Mouse (Mus musculus): ENCODE results near the gene Col2a1. TPM values are rescaled to one million over a fixed set of nuclear protein-coding genes. Genes with fewer than 3 reads are reported as not detected.

The Col2a1 gene
- polyA plus RNA-seq, 1 experiment from 2014 or later = 829 TPM

DNA sequence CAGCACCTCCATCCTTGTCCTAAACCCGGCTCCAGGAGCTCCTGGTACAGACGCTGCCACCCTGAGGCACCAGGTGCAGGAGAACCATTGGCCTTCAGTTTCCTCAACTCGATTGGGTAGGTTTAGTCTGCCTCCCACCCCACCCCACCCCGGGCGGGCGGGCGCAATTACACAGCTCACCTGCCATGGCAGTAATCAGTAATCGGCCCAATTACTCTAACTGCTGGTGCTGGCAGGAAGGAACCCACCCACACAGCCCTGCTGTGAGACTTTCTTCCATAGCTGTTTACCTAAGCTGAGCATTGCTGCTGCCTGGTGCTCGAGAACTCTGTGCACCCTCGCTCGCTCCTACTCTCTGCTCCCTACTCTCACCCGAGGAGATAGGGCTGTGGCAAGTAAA lies 72.1 kb downstream of the Col2a1 start:
- no peaks in the 10 kb centered on the region for H3K4me1 ChIP-seq
- WGBS = 87% methylated on average over 12 of the region's 12 CpGs
- no peak for ATAC-seq (ENCODE audit: low FRiP score, low read depth)

DNA sequence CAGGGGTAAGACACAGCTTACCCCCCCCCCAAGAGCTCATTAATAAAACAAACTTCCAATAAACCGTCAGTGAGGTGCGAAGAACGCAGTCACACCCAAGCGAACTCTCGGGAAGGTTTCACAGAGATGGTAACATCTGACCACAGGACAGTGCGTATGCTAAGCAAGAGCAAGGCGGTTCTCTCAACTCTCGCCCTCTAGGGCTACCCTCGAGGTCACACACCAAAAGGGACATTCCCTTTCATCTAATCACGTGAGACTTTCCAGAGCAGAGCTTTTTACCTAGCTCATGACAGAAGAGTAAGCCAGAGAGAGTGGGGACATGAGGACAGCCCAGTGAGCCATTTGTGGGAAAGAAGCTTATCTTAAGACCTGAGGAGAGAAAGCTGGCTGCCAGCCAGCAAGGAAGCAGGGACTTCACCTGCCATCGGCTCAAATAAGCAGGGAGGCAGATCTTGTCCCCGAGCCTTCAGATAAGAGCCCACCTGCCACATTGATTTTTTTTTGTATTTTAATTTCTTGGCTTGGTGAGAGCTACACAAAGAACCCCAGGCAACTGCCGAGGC lies 75.2 kb downstream of the Col2a1 start:
- no peaks in the 10 kb centered on the region for H3K9me3 ChIP-seq
- H3K27ac ChIP-seq = no peak overlapping the region
- no peak for ATAC-seq (ENCODE audit: low FRiP score, low read depth)
- H3K36me3 ChIP-seq = no peaks in the 10 kb centered on the region
- no peaks in the 10 kb centered on the region for H3K27me3 ChIP-seq
- no peaks in the 10 kb centered on the region for H3K4me1 ChIP-seq
- H3K9ac ChIP-seq = no peak overlapping the region
- H3K4me2 ChIP-seq (replicated peaks) = no peak overlapping the region
- 48% methylated on average over 13 of the region's 13 CpGs for WGBS
- no peak overlapping the region for H3K4me3 ChIP-seq

More for the DNA sequence above, 72.1 kb downstream of the Col2a1 start:
- Histone ChIP-seq H3K4me2 (replicated peaks) (no peak overlapping the region), H3K27me3 (no peaks in the 10 kb centered on the region), H3K9me3 (no peaks in the 10 kb centered on the region), H3K4me3 (no peak overlapping the region), H3K27ac (no peak overlapping the region), H3K36me3 (no peaks in the 10 kb centered on the region), H3K9ac (no peak overlapping the region)

DNA sequence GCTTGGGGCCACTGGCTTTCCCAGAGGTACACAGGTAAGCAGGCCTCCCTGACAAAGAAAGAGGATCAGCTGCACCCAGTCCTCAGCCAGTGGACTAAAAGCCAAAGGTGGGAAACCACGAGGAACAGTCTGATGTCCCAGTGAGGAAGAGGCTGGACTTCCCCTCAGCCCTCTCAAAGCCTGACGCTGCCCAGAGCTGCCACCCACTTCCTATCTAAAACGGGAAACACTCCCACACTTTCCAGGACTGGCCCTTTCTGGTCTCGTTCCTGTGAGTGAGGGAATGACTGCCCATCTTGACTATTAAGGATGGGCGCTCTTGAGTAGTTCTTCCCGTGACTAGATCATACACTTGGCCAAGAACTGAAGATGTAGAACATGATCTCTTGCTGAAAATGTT lies 76.7 kb downstream of the Col2a1 start:
- Histone ChIP-seq H3K27ac (no peak overlapping the region), H3K4me2 (replicated peaks) (no peak overlapping the region), H3K9ac (no peak overlapping the region), H3K9me3 (no peaks in the 10 kb centered on the region), H3K27me3 (no peaks in the 10 kb centered on the region), H3K4me3 (no peak overlapping the region), H3K36me3 (no peaks in the 10 kb centered on the region), H3K4me1 (no peaks in the 10 kb centered on the region)
- WGBS = 66% methylated on average over 6 of the region's 6 CpGs
- no peak for ATAC-seq (ENCODE audit: low FRiP score, low read depth)

GRCm38 (mm10) chr15:97927018-97927417 lies 77.5 kb downstream of the Col2a1 start:
- ATAC-seq (ENCODE audit: low FRiP score, low read depth) = no peak
- Histone ChIP-seq H3K27me3 (no peaks in the 10 kb centered on the region), H3K4me1 (no peaks in the 10 kb centered on the region), H3K9me3 (no peaks in the 10 kb centered on the region), H3K4me2 (replicated peaks) (no peak overlapping the region), H3K27ac (no peak overlapping the region), H3K9ac (no peak overlapping the region), H3K36me3 (no peaks in the 10 kb centered on the region), H3K4me3 (no peak overlapping the region)
- WGBS = 52% methylated on average over 4 of the region's 4 CpGs

Other genes starting within 250 kb of the Col2a1 start
- gene Rapgef3, start 236.7 kb downstream of the Col2a1 start, polyA plus RNA-seq (2015; fragmentation: Nextera tagmentation; extraction: Ambion mirVana) = 10.9 and 11.2 TPM in 2 replicates
- 39.5 and 41.7 TPM in 2 replicates for gene Slc48a1, start 226.2 kb downstream of the Col2a1 start, polyA plus RNA-seq (2015; fragmentation: Nextera tagmentation; extraction: Ambion mirVana)
- gene Hdac7, start 160.2 kb downstream of the Col2a1 start, polyA plus RNA-seq (2015; fragmentation: Nextera tagmentation; extraction: Ambion mirVana) = 32.6 and 34.8 TPM in 2 replicates
- 0.82 and 1.0 TPM in 2 replicates for gene Vdr, start 94.1 kb downstream of the Col2a1 start, polyA plus RNA-seq (2015; fragmentation: Nextera tagmentation; extraction: Ambion mirVana)
- gene Tmem106c, start 40.5 kb downstream of the Col2a1 start, polyA plus RNA-seq (2015; fragmentation: Nextera tagmentation; extraction: Ambion mirVana) = 35.9 and 37.9 TPM in 2 replicates
- gene Pfkm, start 87.9 kb upstream of the Col2a1 start, polyA plus RNA-seq (2015; fragmentation: Nextera tagmentation; extraction: Ambion mirVana) = 56.0 and 56.7 TPM in 2 replicates
- 37.0 and 38.8 TPM in 2 replicates for gene Senp1, start 89.0 kb upstream of the Col2a1 start, polyA plus RNA-seq (2015; fragmentation: Nextera tagmentation; extraction: Ambion mirVana)
- gene Asb8, start 160.9 kb upstream of the Col2a1 start, polyA plus RNA-seq (2015; fragmentation: Nextera tagmentation; extraction: Ambion mirVana) = 50.7 and 51.0 TPM in 2 replicates
- 0.48 and 0.60 TPM in 2 replicates for gene Ccdc184, start 162.5 kb upstream of the Col2a1 start, polyA plus RNA-seq (2015; fragmentation: Nextera tagmentation; extraction: Ambion mirVana)
- not detected in 2 replicates for gene Olfr288, start 190.8 kb upstream of the Col2a1 start, polyA plus RNA-seq (2015; fragmentation: Nextera tagmentation; extraction: Ambion mirVana)
- gene Gm44579, start 216.3 kb upstream of the Col2a1 start, polyA plus RNA-seq (2015; fragmentation: Nextera tagmentation; extraction: Ambion mirVana) = not detected in 2 replicates
- not detected in 2 replicates for gene Olfr287, start 216.4 kb upstream of the Col2a1 start, polyA plus RNA-seq (2015; fragmentation: Nextera tagmentation; extraction: Ambion mirVana)
- gene Olfr286, start 229.8 kb upstream of the Col2a1 start, polyA plus RNA-seq (2015; fragmentation: Nextera tagmentation; extraction: Ambion mirVana) = not detected in 2 replicates

All from limb, embryonic 13.5 days (tissue).